Mouse (Mus musculus): ENCODE measurements at regions not wholly inside any gene's neighbourhood (a gene's known extent, or its start where the extent isn't known, plus 50 kb on each side); places are given as distances from the start of the nearest gene placed in this dataset.
"Not testable (repeated sequence)": the region's sequence is repeated elsewhere in the genome, so short reads cannot be mapped to it uniquely, and the experiment has no call there.

- not testable (repeated sequence) for DNase-seq (ENCODE audit: low spot score)
These were observed 79.6 kb downstream of the Gm10715 start for GRCm38 (mm10) chr9:3116311-3116710.

GRCm38 (mm10) chr9:3161181-3161580 lies 124.5 kb downstream of the Gm10715 start:
- no peak for DNase-seq (ENCODE audit: low spot score)

GRCm38 (mm10) chr9:3184343-3184742 lies 147.7 kb downstream of the Gm10715 start:
- DNase-seq (ENCODE audit: low spot score): no peak

- DNase-seq (ENCODE audit: low spot score): peak; percentile 55
These were observed 135.6 kb upstream of the Alkbh8 start for GRCm38 (mm10) chr9:3199151-3200018.

- DNase-seq (ENCODE audit: low spot score): not testable (repeated sequence)
These were observed 135.0 kb upstream of the Alkbh8 start for GRCm38 (mm10) chr9:3200019-3200347.

- not testable (repeated sequence) for DNase-seq (ENCODE audit: low spot score)
These were observed 126.8 kb upstream of the Alkbh8 start for GRCm38 (mm10) chr9:3208120-3208519.

GRCm38 (mm10) chr9:3258396-3259300 lies 76.3 kb upstream of the Alkbh8 start:
- DNase-seq (ENCODE audit: low spot score): peak; percentile 97

GRCm38 (mm10) chr9:3260181-3260580 lies 74.8 kb upstream of the Alkbh8 start:
- no peak for DNase-seq (ENCODE audit: low spot score)

- DNase-seq (ENCODE audit: low spot score): no peak
These were observed 74.1 kb upstream of the Alkbh8 start for GRCm38 (mm10) chr9:3260860-3261259.

GRCm38 (mm10) chr9:3264467-3264866 lies 70.5 kb upstream of the Alkbh8 start:
- no peak for DNase-seq (ENCODE audit: low spot score)

GRCm38 (mm10) chr9:3280496-3280895 lies 54.4 kb upstream of the Alkbh8 start:
- DNase-seq (ENCODE audit: low spot score): not testable (repeated sequence)

GRCm38 (mm10) chr9:3281906-3282305 lies 53.0 kb upstream of the Alkbh8 start:
- DNase-seq (ENCODE audit: low spot score): not testable (repeated sequence)

GRCm38 (mm10) chr9:3283381-3283780 lies 51.6 kb upstream of the Alkbh8 start:
- DNase-seq (ENCODE audit: low spot score): not testable (repeated sequence)

Data from yolk sac, embryonic 10.5 days (tissue).